ENCODE assay signal across 9 mouse cellular contexts in the genomic region with DNA sequence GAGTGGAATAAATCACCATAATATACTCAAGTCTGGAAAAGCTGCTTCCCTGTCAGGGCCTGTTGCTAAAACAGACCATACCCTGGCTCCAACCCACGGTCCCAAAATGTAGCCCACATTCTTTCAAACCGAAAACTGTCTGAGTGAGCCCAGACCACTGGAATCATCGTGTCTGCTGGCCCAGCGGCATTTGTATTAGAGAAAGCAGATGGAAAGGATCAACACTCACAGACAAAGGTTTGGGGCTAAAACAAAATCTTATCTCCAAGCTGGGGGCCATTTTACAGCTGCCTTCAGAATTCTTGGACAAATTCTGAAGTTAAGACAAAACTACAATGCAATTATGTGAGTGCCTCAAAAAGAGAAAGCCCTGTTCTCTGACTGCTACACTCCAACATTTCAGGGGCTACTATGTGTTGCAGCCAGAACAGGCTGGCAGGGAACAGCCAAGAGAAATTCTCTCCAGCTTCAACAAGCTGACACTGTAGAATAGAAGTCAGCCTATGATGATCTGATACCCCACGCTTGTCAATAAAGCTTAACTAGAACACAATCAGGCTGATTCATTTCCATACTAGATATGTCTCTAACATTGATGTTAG.
DNase-seq lines count a peak whose midpoint lies in the region; ATAC-seq and TF ChIP-seq lines count a peak whose summit lies in the region.
"Had no signal": no experiment of that assay in that cellular context is flagged by ENCODE, and none has a peak within 500 bp of the region (broad histone marks: within the 10 kb centered on the region; RNA-seq: fewer than 3 reads in every experiment).

No protein-coding gene starts in this region.

- no peak for TF ChIP-seq POLR2A in embryonic fibroblast, embryonic 13.5 days (IDR thresholded peaks at IDR 0.05; ENCODE audit: low read depth, low read length)

- 50% methylated on average over 5 of the region's 5 CpGs for WGBS in intestine, embryonic 14.5 days
- WGBS in intestine, postnatal 0 days: 65% methylated on average over 5 of the region's 5 CpGs
- 76% methylated on average over 5 of the region's 5 CpGs for WGBS in forebrain, embryonic 12.5 days
- 72% methylated on average over 5 of the region's 5 CpGs for WGBS in midbrain, embryonic 15.5 days

- H3K4me1 ChIP-seq in intestine, embryonic 14.5 days (replicated peaks; ENCODE audit: control insufficient read depth, insufficient read depth, low read length): peaks cover 13% of the 10 kb centered on the region
- H3K4me1 ChIP-seq in intestine, postnatal 0 days (replicated peaks; ENCODE audit: control insufficient read depth, insufficient read depth, low read length): no peaks in the 10 kb centered on the region
- peaks cover 10% of the 10 kb centered on the region; the same call in 1 of the 2 replicates for H3K4me1 ChIP-seq in embryonic fibroblast, embryonic 13.5 days (ENCODE audit: control insufficient read depth, insufficient read depth, low read length)
- H3K4me1 ChIP-seq in forebrain, embryonic 12.5 days: peaks cover 3% of the 10 kb centered on the region
- H3K4me1 ChIP-seq in midbrain, embryonic 15.5 days: peaks cover 2% of the 10 kb centered on the region; the same call in 1 of the 2 replicates

- peaks cover 49% of the 10 kb centered on the region for H3K36me3 ChIP-seq in intestine, embryonic 14.5 days (ENCODE audit: control insufficient read depth, insufficient read depth, low read length)
- peaks cover 48% of the 10 kb centered on the region; the same call in 1 of the 2 replicates for H3K36me3 ChIP-seq in intestine, postnatal 0 days (ENCODE audit: control insufficient read depth, insufficient read depth)
- H3K36me3 ChIP-seq in forebrain, embryonic 12.5 days (replicated peaks): no peaks in the 10 kb centered on the region
- H3K36me3 ChIP-seq in midbrain, embryonic 15.5 days (replicated peaks): no peaks in the 10 kb centered on the region

- no peak overlapping the region for H3K9ac ChIP-seq in intestine, embryonic 14.5 days (ENCODE audit: low read length)
- H3K9ac ChIP-seq in intestine, postnatal 0 days (ENCODE audit: low read depth, low read length): no peak overlapping the region
- H3K9ac ChIP-seq in forebrain, embryonic 12.5 days: no peak overlapping the region
- no peak overlapping the region for H3K9ac ChIP-seq in midbrain, embryonic 15.5 days

- intact Hi-C loops in heart, postnatal 25 days (cut with DNase I): loop anchor here (2.0 to 5.0 kb wide), 3 partner anchors 130 to 600 kb away; no protein-coding TSS in a partner anchor

- no peak overlapping the region for H3K4me3 ChIP-seq in intestine, embryonic 14.5 days (ENCODE audit: low read depth, low read length)
- H3K4me3 ChIP-seq in intestine, postnatal 0 days (ENCODE audit: low read depth, low read length): no peak overlapping the region
- H3K4me3 ChIP-seq in embryonic fibroblast, embryonic 13.5 days (ENCODE audit: insufficient read depth, low read length): no peak overlapping the region
- H3K4me3 ChIP-seq in forebrain, embryonic 12.5 days (replicated peaks): no peak overlapping the region
- H3K4me3 ChIP-seq in midbrain, embryonic 15.5 days: no peak overlapping the region

- no peaks in the 10 kb centered on the region for H3K9me3 ChIP-seq in intestine, embryonic 14.5 days (ENCODE audit: control insufficient read depth, low read length)
- no peaks in the 10 kb centered on the region for H3K9me3 ChIP-seq in intestine, postnatal 0 days (ENCODE audit: control insufficient read depth)
- no peaks in the 10 kb centered on the region for H3K9me3 ChIP-seq in forebrain, embryonic 12.5 days
- H3K9me3 ChIP-seq in midbrain, embryonic 15.5 days: no peaks in the 10 kb centered on the region

- DNase-seq in intestine, embryonic 14.5 days (ENCODE audit: low spot score): no peak
- DNase-seq in heart, postnatal 25 days (ENCODE audit: low spot score): peak; percentile 39
- peak; percentile 73 for DNase-seq in lung, postnatal 10 days
- DNase-seq: thymus, adult 2 months had no signal

- H3K4me2 ChIP-seq in intestine, embryonic 14.5 days (ENCODE audit: low read length): no peak overlapping the region
- H3K4me2 ChIP-seq in intestine, postnatal 0 days (replicated peaks; ENCODE audit: low read depth): no peak overlapping the region
- no peak overlapping the region for H3K4me2 ChIP-seq in forebrain, embryonic 12.5 days
- H3K4me2 ChIP-seq in midbrain, embryonic 15.5 days: no peak overlapping the region

- no peaks in the 10 kb centered on the region for H3K27me3 ChIP-seq in intestine, embryonic 14.5 days (replicated peaks; ENCODE audit: control insufficient read depth, insufficient read depth, low read length)
- H3K27me3 ChIP-seq in intestine, postnatal 0 days (replicated peaks; ENCODE audit: control insufficient read depth, insufficient read depth, low read length): no peaks in the 10 kb centered on the region
- no peaks in the 10 kb centered on the region for H3K27me3 ChIP-seq in forebrain, embryonic 12.5 days
- H3K27me3 ChIP-seq in midbrain, embryonic 15.5 days (replicated peaks): no peaks in the 10 kb centered on the region

- ATAC-seq in intestine, embryonic 14.5 days (replicated peaks; ENCODE audit: low FRiP score, low TSS enrichment, low read depth): peak; percentile 34; the same call in 1 of the 2 replicates
- no peak for ATAC-seq in intestine, postnatal 0 days
- no peak for ATAC-seq in forebrain, embryonic 12.5 days (ENCODE audit: low FRiP score)
- no peak for ATAC-seq in megakaryocyte progenitor cell, adult 5-6 weeks (replicated peaks; ENCODE audit: poor library complexity)
- ATAC-seq in midbrain, embryonic 15.5 days (replicated peaks): no peak

- H3K27ac ChIP-seq in intestine, embryonic 14.5 days (ENCODE audit: low read depth): peak overlapping the region; percentile 87
- no peak overlapping the region for H3K27ac ChIP-seq in intestine, postnatal 0 days (ENCODE audit: low read depth, low read length)
- H3K27ac ChIP-seq in embryonic fibroblast, embryonic 13.5 days (ENCODE audit: insufficient read depth, low read length): peak overlapping the region; percentile 2; the same call in 1 of the 2 replicates
- H3K27ac ChIP-seq in forebrain, embryonic 12.5 days: no peak overlapping the region
- no peak overlapping the region for H3K27ac ChIP-seq in midbrain, embryonic 15.5 days

- TF ChIP-seq CTCF in intestine, postnatal 0 days (IDR thresholded peaks at IDR 0.05; ENCODE audit: low read depth): no peak
- no peak for TF ChIP-seq CTCF in embryonic fibroblast, embryonic 13.5 days (IDR thresholded peaks at IDR 0.05; ENCODE audit: borderline replicate concordance, insufficient read depth, low read length)

Comparison
In these comparisons a context has a peak if more than half of its experiments do, and no peak if none do; other contexts are left out.
1. H3K27ac ChIP-seq: peak in intestine, embryonic 14.5 days (single experiment) and embryonic fibroblast, embryonic 13.5 days (single experiment); none in intestine, postnatal 0 days (single experiment), forebrain, embryonic 12.5 days (single experiment) and midbrain, embryonic 15.5 days (single experiment).